Mouse (Mus musculus) embryonic facial prominence, embryonic 10.5 days (tissue): Measurements from ENCODE around the gene Nat14. TPM values are rescaled to one million over a fixed set of nuclear protein-coding genes. Genes with fewer than 3 reads are reported as not detected.

Source experiments
- DNase-seq: peaks from one replicate; pipeline ENCODE4 v3.0.0-alpha.2; 2017; ENCODE audit warnings: low spot score
- H3K27ac ChIP-seq: fragments of 300-500 bp; sonication (generic); replicated peaks from 2 replicates; pipeline ENCODE4 v1.5.1; 2016; ENCODE audit warnings: mild to moderate bottlenecking
- H3K27me3 ChIP-seq: fragments of 300-500 bp; sonication (generic); replicated peaks from 2 replicates; pipeline ENCODE4 v1.6.1; 2016; ENCODE audit warnings: low read depth, mild to moderate bottlenecking; ENCODE audit not compliant: poor library complexity, severe bottlenecking
- H3K36me3 ChIP-seq: fragments of 300-500 bp; sonication (generic); replicated peaks from 2 replicates; pipeline ENCODE4 v1.6.1; 2016; ENCODE audit warnings: mild to moderate bottlenecking, moderate library complexity
- H3K4me1 ChIP-seq: fragments of 300-500 bp; sonication (generic); 2 replicates; pipeline ENCODE4 v1.6.1; 2016
- H3K4me3 ChIP-seq: fragments of 300-500 bp; sonication (generic); 2 replicates; pipeline ENCODE4 v1.5.1; 2016; ENCODE audit warnings: mild to moderate bottlenecking, moderate library complexity
- H3K9me3 ChIP-seq: fragments of 300-500 bp; sonication (generic); 2 replicates; pipeline ENCODE4 v1.6.1; 2016; ENCODE audit warnings: mild to moderate bottlenecking
- WGBS: fragments of 180-500 bp; shearing (Covaris S2); methylation state at CpG from one replicate; pipeline ENCODE4 v1.1.7; 2016; 5-methylcytosine and 5-hydroxymethylcytosine counted together
- polyA plus RNA-seq: library from polyadenylated mRNA; unstranded; fragments of >200 nt; fragmentation: Nextera tagmentation; extraction: Ambion mirVana; gene quantifications from 2 replicates; pipeline ENCODE4 v1.2.1, GENCODE M21; 2016

Nat14 gene
- polyA plus RNA-seq, 1 experiment from 2014 or later = 5.3 TPM

DNA sequence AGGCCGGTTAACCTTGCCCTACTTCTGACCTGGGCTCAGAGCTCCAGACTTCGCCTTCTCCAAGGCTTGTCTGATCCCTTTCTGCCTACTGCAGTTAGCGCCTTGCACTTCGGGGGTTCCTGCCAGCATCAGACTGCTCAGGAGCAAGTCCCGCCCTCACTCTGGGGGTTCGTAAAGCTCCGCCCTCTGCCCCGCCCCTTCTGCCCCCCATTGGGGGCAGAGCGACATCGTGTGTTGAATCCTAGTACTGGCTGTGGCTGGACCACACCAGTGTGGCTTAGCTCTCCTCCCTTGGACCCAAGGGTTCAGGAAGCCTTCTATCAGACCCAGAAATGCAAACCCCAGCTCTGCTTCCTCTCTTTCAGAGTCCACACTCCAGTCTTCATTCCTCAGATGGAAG is 42.4 kb downstream of the Nat14 start, which contains the start of gene Sbk2:
Sbk2 (minus strand) TSS at position 135 of the 400 bp plus-strand sequence.
- H3K9me3 ChIP-seq = no peaks in the 10 kb centered on the region
- H3K4me3 ChIP-seq = peak within 1 kb of the TSS; percentile 33; the same call in 1 of the 2 replicates
- no peaks in the 10 kb centered on the region for H3K36me3 ChIP-seq
- H3K27me3 ChIP-seq = no peaks in the 10 kb centered on the region
- 6% methylated on average over 10 of the region's 10 CpGs for WGBS
- DNase-seq = peak; percentile 76
- no peak within 1 kb of the TSS for H3K27ac ChIP-seq
- peaks cover 12% of the 10 kb centered on the region for H3K4me1 ChIP-seq

DNA sequence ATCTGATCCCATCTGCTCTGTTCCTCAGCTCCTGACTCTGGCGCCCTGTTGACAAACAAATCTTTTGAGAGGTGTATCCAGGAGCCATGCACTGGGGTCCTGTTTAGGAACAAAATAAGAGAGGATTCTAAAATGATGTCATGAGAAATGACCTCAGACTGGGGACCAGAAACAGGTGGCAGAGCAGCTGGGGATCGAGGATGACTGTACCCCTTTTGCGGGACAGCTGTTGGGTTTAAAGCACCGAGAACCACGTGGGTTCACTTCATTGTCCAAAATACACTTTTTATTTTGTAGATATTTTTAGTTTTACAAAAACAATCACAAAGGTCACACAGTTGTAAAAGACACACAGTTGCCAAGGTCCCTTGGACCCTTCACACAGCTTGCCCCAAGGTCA is 43.2 kb downstream of the Nat14 start:
- DNase-seq = no peak
- H3K27ac ChIP-seq = no peak overlapping the region
- peaks cover 12% of the 10 kb centered on the region for H3K4me1 ChIP-seq
- 81% methylated on average over 5 of the region's 5 CpGs for WGBS
- H3K27me3 ChIP-seq = no peaks in the 10 kb centered on the region
- H3K36me3 ChIP-seq = no peaks in the 10 kb centered on the region
- no peaks in the 10 kb centered on the region for H3K9me3 ChIP-seq
- H3K4me3 ChIP-seq = no peak overlapping the region

- WGBS = 42% methylated on average over 6 of the region's 6 CpGs
- no peak for DNase-seq
- Histone ChIP-seq H3K4me1 (0 out of 2 replicates have a peak, but pooled peaks cover 3% of the 10 kb centered on the region), H3K27ac (no peak within 1 kb of the TSS; the same call in 1 of the 2 replicates), H3K9me3 (no peaks in the 10 kb centered on the region), H3K36me3 (no peaks in the 10 kb centered on the region), H3K27me3 (no peaks in the 10 kb centered on the region), H3K4me3 (no peak within 1 kb of the TSS)
These were observed 49.2 kb downstream of the Nat14 start, which contains the start of gene Sbk3 for GRCm38 (mm10) chr7:4971068-4971467. Gene Sbk3 (minus strand): TSS chr7:4971168.

DNA sequence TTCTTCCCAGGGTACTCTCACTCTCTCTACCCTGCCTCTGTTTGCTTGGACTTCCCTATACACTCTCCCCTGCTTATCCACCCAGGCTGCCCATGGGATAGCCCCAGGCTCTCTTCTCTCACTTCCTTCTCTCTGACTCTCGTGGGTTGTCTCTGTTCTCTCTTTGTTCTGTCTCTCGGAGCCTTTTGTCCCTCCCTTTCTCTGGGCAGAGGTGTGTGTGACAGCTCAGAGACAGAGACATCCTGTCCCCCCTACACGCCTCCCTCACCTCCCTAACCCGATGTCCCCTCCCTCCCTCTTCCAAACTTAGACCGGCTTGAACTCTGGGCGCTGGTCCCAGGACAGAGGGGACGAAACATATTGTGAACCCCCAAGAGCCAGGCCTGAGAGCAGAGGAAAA is 49.9 kb downstream of the Nat14 start:
- Histone ChIP-seq H3K4me3 (no peak overlapping the region), H3K4me1 (0 out of 2 replicates have a peak, but pooled peaks cover 3% of the 10 kb centered on the region), H3K36me3 (no peaks in the 10 kb centered on the region), H3K27me3 (no peaks in the 10 kb centered on the region), H3K27ac (no peak overlapping the region; the same call in 1 of the 2 replicates), H3K9me3 (no peaks in the 10 kb centered on the region)
- no peak for DNase-seq
- 26% methylated on average over 7 of the region's 7 CpGs for WGBS

DNA sequence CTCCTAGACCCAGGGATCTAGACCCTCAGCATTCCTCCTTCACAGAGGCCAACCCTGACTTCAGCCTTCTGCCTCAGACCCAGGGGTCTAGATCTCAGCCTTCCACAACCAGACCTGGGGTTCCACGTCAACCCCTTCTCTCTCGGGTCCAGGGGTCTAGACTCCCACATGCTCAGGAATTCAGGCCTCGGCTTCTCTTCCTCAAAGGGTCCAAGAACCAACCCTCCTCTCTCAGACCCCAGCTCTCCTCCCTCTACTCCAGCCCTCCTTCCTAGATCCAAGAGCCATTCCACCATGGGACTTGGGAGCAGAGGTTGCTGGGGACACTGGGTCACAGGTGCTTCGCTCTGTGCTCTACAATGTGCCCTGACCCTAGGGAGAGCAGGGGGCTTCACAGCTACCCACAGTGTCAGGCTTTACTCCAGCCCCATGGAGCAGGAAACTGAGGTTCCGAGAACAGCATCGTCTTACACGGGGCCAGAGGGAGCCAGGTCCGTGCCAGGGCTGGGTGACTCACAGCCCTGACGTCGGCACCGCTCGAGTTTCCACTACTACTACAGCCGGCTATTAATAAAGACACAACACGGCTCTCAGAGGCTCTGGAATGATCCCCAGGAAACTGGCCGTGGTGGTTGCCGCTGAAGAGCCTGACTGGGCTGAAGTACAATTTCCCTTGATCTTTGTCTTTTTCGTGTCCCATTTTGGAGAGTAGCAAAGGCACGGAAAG is 50.7 kb downstream of the Nat14 start:
- Histone ChIP-seq H3K4me3 (no peak overlapping the region), H3K27ac (no peak overlapping the region), H3K4me1 (0 out of 2 replicates have a peak, but pooled peaks cover 3% of the 10 kb centered on the region), H3K27me3 (no peaks in the 10 kb centered on the region), H3K9me3 (peaks cover 4% of the 10 kb centered on the region; the same call in 1 of the 2 replicates), H3K36me3 (no peaks in the 10 kb centered on the region)
- WGBS = 70% methylated on average over 18 of the region's 18 CpGs
- no peak for DNase-seq

Other genes with a start within 250 kb of the Nat14 start
- gene Hspbp1, start 237.0 kb upstream of the Nat14 start, polyA plus RNA-seq = 131 and 136 TPM in 2 replicates
- 2.0 and 2.2 TPM in 2 replicates for gene Brsk1, start 231.4 kb upstream of the Nat14 start, polyA plus RNA-seq
- gene Tmem150b, start 196.8 kb upstream of the Nat14 start, polyA plus RNA-seq = 0.14 and 0.20 TPM in 2 replicates
- 102 and 103 TPM in 2 replicates for gene Kmt5c, start 181.9 kb upstream of the Nat14 start, polyA plus RNA-seq
- 42.5 and 46.0 TPM in 2 replicates for gene Cox6b2, start 168.9 kb upstream of the Nat14 start, polyA plus RNA-seq
- not detected in 2 replicates for gene Fam71e2, start 150.7 kb upstream of the Nat14 start, polyA plus RNA-seq
- 0.15 and 0.19 TPM in 2 replicates for gene Il11, start 139.2 kb upstream of the Nat14 start, polyA plus RNA-seq
- not detected in 2 replicates for gene Tmem190, start 139.1 kb upstream of the Nat14 start, polyA plus RNA-seq
- gene Tmem238, start 132.4 kb upstream of the Nat14 start, polyA plus RNA-seq = 4.1 and 4.2 TPM in 2 replicates
- 386 and 403 TPM in 2 replicates for gene Rpl28, start 129.2 kb upstream of the Nat14 start, polyA plus RNA-seq
- gene Ube2s, start 109.4 kb upstream of the Nat14 start, polyA plus RNA-seq = 422 and 438 TPM in 2 replicates
- 0.23 and 0.35 TPM in 2 replicates for gene Shisa7, start 77.3 kb upstream of the Nat14 start, polyA plus RNA-seq
- 2.6 and 4.1 TPM in 2 replicates for gene Isoc2b, start 51.8 kb upstream of the Nat14 start, polyA plus RNA-seq
- 0.68 and 0.86 TPM in 2 replicates for gene Isoc2a, start 44.9 kb upstream of the Nat14 start, polyA plus RNA-seq
- 0.22 TPM in 1 of 2 replicates, not detected in the other for gene Gm36210, start 15.5 kb upstream of the Nat14 start, polyA plus RNA-seq
- gene Zfp628, start 6.8 kb upstream of the Nat14 start, polyA plus RNA-seq = 4.5 and 4.6 TPM in 2 replicates
- gene Ssc5d, start 3.8 kb downstream of the Nat14 start, polyA plus RNA-seq = 1.4 and 1.7 TPM in 2 replicates
- gene Sbk2, start 42.4 kb downstream of the Nat14 start, polyA plus RNA-seq = 0.09 TPM in 1 of 2 replicates, not detected in the other
- 0.05 TPM in 1 of 2 replicates, not detected in the other for gene Sbk3, start 49.1 kb downstream of the Nat14 start, polyA plus RNA-seq
- gene Zfp579, start 74.1 kb downstream of the Nat14 start, polyA plus RNA-seq = 24.8 and 29.3 TPM in 2 replicates
- 7.8 and 8.0 TPM in 2 replicates for gene Zfp524, start 92.4 kb downstream of the Nat14 start, polyA plus RNA-seq
- gene Fiz1, start 92.7 kb downstream of the Nat14 start, polyA plus RNA-seq = 55.6 and 56.5 TPM in 2 replicates
- gene Gm44973, start 93.5 kb downstream of the Nat14 start, polyA plus RNA-seq = 0.38 and 1.3 TPM in 2 replicates
- 6.1 and 6.6 TPM in 2 replicates for gene Zfp865, start 98.3 kb downstream of the Nat14 start, polyA plus RNA-seq
- 7.9 and 8.0 TPM in 2 replicates for gene Ccdc106, start 98.5 kb downstream of the Nat14 start, polyA plus RNA-seq
- not detected in 2 replicates for gene 4632433K11Rik, start 112.1 kb downstream of the Nat14 start, polyA plus RNA-seq
- 2.7 and 2.8 TPM in 2 replicates for gene Zfp784, start 116.4 kb downstream of the Nat14 start, polyA plus RNA-seq
- 29.8 and 33.9 TPM in 2 replicates for gene Zfp580, start 129.5 kb downstream of the Nat14 start, polyA plus RNA-seq
- 182 and 189 TPM in 2 replicates for gene U2af2, start 140.1 kb downstream of the Nat14 start, polyA plus RNA-seq
- gene Epn1, start 158.2 kb downstream of the Nat14 start, polyA plus RNA-seq = 56.7 and 58.8 TPM in 2 replicates
- gene Rfpl4, start 194.9 kb downstream of the Nat14 start, polyA plus RNA-seq = not detected in 2 replicates
- gene Rasl2-9, start 203.9 kb downstream of the Nat14 start, polyA plus RNA-seq = 0.20 TPM in 2 replicates
- gene Vmn1r55, start 227.6 kb downstream of the Nat14 start, polyA plus RNA-seq = 0.01 TPM in 1 of 2 replicates, not detected in the other